Mouse (Mus musculus) MEL (cell line): ENCODE results near the gene Casp1. TPM values are rescaled to one million over a fixed set of nuclear protein-coding genes. Genes with fewer than 3 reads are reported as not detected.

Source experiments
- DNase-seq: peaks from one replicate; pipeline ENCODE4 v3.0.0; 2011; ENCODE audit warnings: low read depth, low spot score
- H3K27ac ChIP-seq: 2 replicates; pipeline ENCODE4 v1.5.1; 2012; ENCODE audit warnings: low read depth, mild to moderate bottlenecking, control low read depth, low read length, moderate library complexity; ENCODE audit not compliant: control insufficient read depth
- H3K27me3 ChIP-seq, 2 experiments: fragments of 150-350 bp in 1 of 2; sonication (generic) in 1 of 2; 2 replicates each; pipeline ENCODE4 v1.6.1; 2012; ENCODE audit warnings: low read length in 2 of 2, mild to moderate bottlenecking in 2 of 2, improper control_type of control experiment in 1 of 2, moderate library complexity in 1 of 2; ENCODE audit not compliant: insufficient read depth in 2 of 2, control insufficient read depth in 1 of 2
- H3K36me3 ChIP-seq, 2 experiments: 2 replicates each; pipeline ENCODE4 v1.6.1; 2012 to 2014; ENCODE audit warnings: low read length in 2 of 2, improper control_type of control experiment in 1 of 2, inconsistent platforms in 1 of 2, mild to moderate bottlenecking in 1 of 2; ENCODE audit not compliant: insufficient read depth in 2 of 2, control insufficient read depth in 1 of 2
- H3K4me1 ChIP-seq, 2 experiments: fragments of 150-350 bp in 1 of 2; sonication (generic) in 1 of 2; 2 replicates each; pipeline ENCODE4 v1.6.1; 2012; ENCODE audit warnings: low read length in 2 of 2, improper control_type of control experiment in 1 of 2, mild to moderate bottlenecking in 1 of 2; ENCODE audit not compliant: insufficient read depth in 2 of 2, control insufficient read depth in 1 of 2
- H3K4me3 ChIP-seq, 2 experiments: fragments of 150-350 bp in 1 of 2; sonication (generic) in 1 of 2; 2 replicates each; pipeline ENCODE4 v1.5.1; 2012; ENCODE audit warnings: low read depth in 2 of 2, low read length in 2 of 2, mild to moderate bottlenecking in 2 of 2, moderate library complexity in 2 of 2, control low read depth in 1 of 2, improper control_type of control experiment in 1 of 2; ENCODE audit not compliant: control insufficient read depth in 1 of 2, insufficient read depth in 1 of 2
- H3K79me2 ChIP-seq: 2 replicates; pipeline ENCODE4 v1.6.1; 2012; ENCODE audit warnings: mild to moderate bottlenecking, low read length, moderate library complexity; ENCODE audit not compliant: control insufficient read depth, poor library complexity, insufficient read depth
- H3K9ac ChIP-seq: 2 replicates; pipeline ENCODE4 v1.6.1; 2012; ENCODE audit warnings: low read depth, mild to moderate bottlenecking, control low read depth, low read length, moderate library complexity; ENCODE audit not compliant: control insufficient read depth, poor library complexity, severe bottlenecking
- H3K9me3 ChIP-seq: fragments of 150-350 bp; sonication (generic); replicated peaks from 2 replicates; pipeline ENCODE4 v1.6.1; 2012; ENCODE audit warnings: mild to moderate bottlenecking, low read length, improper control_type of control experiment, moderate library complexity; ENCODE audit not compliant: insufficient read depth
- GABPA ChIP-seq: IDR thresholded peaks from 2 replicates; pipeline ENCODE4 v1.6.1; 2012; ENCODE audit warnings: low read depth, mild to moderate bottlenecking, inconsistent platforms, low read length, improper control_type of control experiment, moderate library complexity
- GATA1 ChIP-seq: IDR thresholded peaks from 2 replicates; pipeline ENCODE4 v1.6.1; 2011; ENCODE audit warnings: low read depth, low read length, improper control_type of control experiment
- HCFC1 ChIP-seq: IDR thresholded peaks from 2 replicates; pipeline ENCODE4 v1.6.1; 2012; ENCODE audit warnings: low read depth, mild to moderate bottlenecking, inconsistent platforms, low read length, improper control_type of control experiment, moderate library complexity
- JUND ChIP-seq: IDR thresholded peaks from 2 replicates; pipeline ENCODE4 v1.6.1; 2011; ENCODE audit warnings: low read depth, mild to moderate bottlenecking, improper control_type of control experiment, low read length
- MAFK ChIP-seq: IDR thresholded peaks from 2 replicates; pipeline ENCODE4 v1.6.1; 2011; ENCODE audit warnings: low read depth, mild to moderate bottlenecking, low read length, improper control_type of control experiment, borderline replicate concordance
- MXI1 ChIP-seq: IDR thresholded peaks from 2 replicates; pipeline ENCODE4 v1.6.1; 2011; ENCODE audit warnings: mild to moderate bottlenecking, low read depth, low read length, improper control_type of control experiment
- MYB ChIP-seq: IDR thresholded peaks from 2 replicates; pipeline ENCODE4 v1.6.1; 2011; ENCODE audit warnings: mild to moderate bottlenecking, low read depth, low read length, improper control_type of control experiment
- NRF1 ChIP-seq: IDR thresholded peaks from 2 replicates; pipeline ENCODE4 v1.6.1; 2014; ENCODE audit warnings: low read depth, mild to moderate bottlenecking, inconsistent platforms, low read length, improper control_type of control experiment, moderate library complexity; ENCODE audit not compliant: poor library complexity, insufficient read depth, severe bottlenecking
- POLR2AphosphoS2 ChIP-seq: IDR thresholded peaks from 2 replicates; pipeline ENCODE4 v1.6.1; 2011; ENCODE audit warnings: low read length, improper control_type of control experiment
- SIN3A ChIP-seq: IDR thresholded peaks from 2 replicates; pipeline ENCODE4 v1.6.1; 2012; ENCODE audit warnings: low read length, improper control_type of control experiment, inconsistent platforms
- ZKSCAN1 ChIP-seq: IDR thresholded peaks from 2 replicates; pipeline ENCODE4 v1.6.1; 2012; ENCODE audit warnings: low read depth, mild to moderate bottlenecking, inconsistent platforms, low read length, improper control_type of control experiment, moderate library complexity
- ZNF384 ChIP-seq: IDR thresholded peaks from 2 replicates; pipeline ENCODE4 v1.6.1; 2012; ENCODE audit warnings: low read depth, mild to moderate bottlenecking, inconsistent platforms, low read length, improper control_type of control experiment
- polyA plus RNA-seq, 2 experiments: library from polyadenylated mRNA; stranded (reverse) in 1 of 2; unstranded in 1 of 2; fragments of >175 nt in 1 of 2; fragments of >200 nt in 1 of 2; gene quantifications; 2 replicates each; pipeline versions ENCODE4 v1.2.1 to v1.2.4; 2012; ENCODE audit warnings: low replicate concordance in 2 of 2, low read depth in 1 of 2; ENCODE audit not compliant: insufficient read length in 2 of 2, insufficient read depth in 1 of 2, missing spikeins in 1 of 2
- total RNA-seq: library from RNA; depleted of rRNA; stranded (reverse); fragments of 300-350 nt; gene quantifications from 2 replicates; pipeline ENCODE4 v1.2.3, GENCODE M21; 2012

Gene Casp1
- total and polyA plus RNA-seq, 3 experiments, result 0.17 to 0.73 TPM; not detected in 1

- TF ChIP-seq NRF1 (no peak), ZNF384 (peak; percentile 71; the same call in 1 of the 2 replicates), JUND (no peak), MYB (no peak), GATA1 (no peak)
- H3K36me3 ChIP-seq, result no peaks in the 10 kb centered on the region
- DNase-seq, result no peak
These were observed 29.9 kb downstream of the Casp1 start for GRCm38 (mm10) chr9:5328204-5328603.

GRCm38 (mm10) chr9:5332441-5332840, 34.1 kb downstream of the Casp1 start:
- no peak overlapping the region for H3K9ac ChIP-seq
- no peak overlapping the region for H3K27ac ChIP-seq
- no peaks in the 10 kb centered on the region for H3K36me3 ChIP-seq
- no peak for DNase-seq
- H3K4me1 ChIP-seq, result no peaks in the 10 kb centered on the region
- no peak for TF ChIP-seq MAFK
- TF ChIP-seq POLR2AphosphoS2, result no peak
- TF ChIP-seq, all 39 proteins: peak for 0
- Histone ChIP-seq H3K27me3 (no peaks in the 10 kb centered on the region), H3K79me2 (no peaks in the 10 kb centered on the region), H3K9me3 (no peaks in the 10 kb centered on the region), H3K4me3 (no peak overlapping the region)

More at GRCm38 (mm10) chr9:5328204-5328603, 29.9 kb downstream of the Casp1 start:
- Histone ChIP-seq H3K27ac (no peak overlapping the region), H3K4me1 (no peaks in the 10 kb centered on the region), H3K79me2 (no peaks in the 10 kb centered on the region), H3K4me3 (no peak overlapping the region), H3K27me3 (no peaks in the 10 kb centered on the region), H3K9me3 (no peaks in the 10 kb centered on the region), H3K9ac (no peak overlapping the region)

GRCm38 (mm10) chr9:5333422-5333821, 35.1 kb downstream of the Casp1 start:
- Histone ChIP-seq H3K27ac (no peak overlapping the region), H3K4me3 (no peak overlapping the region), H3K4me1 (no peaks in the 10 kb centered on the region), H3K36me3 (no peaks in the 10 kb centered on the region), H3K9ac (no peak overlapping the region), H3K9me3 (no peaks in the 10 kb centered on the region), H3K27me3 (no peaks in the 10 kb centered on the region), H3K79me2 (no peaks in the 10 kb centered on the region)
- no peak for TF ChIP-seq HCFC1
- no peak for TF ChIP-seq SIN3A
- no peak for TF ChIP-seq JUND
- no peak for TF ChIP-seq ZKSCAN1
- TF ChIP-seq MXI1, result no peak
- TF ChIP-seq GABPA, result no peak
- peak; percentile 19 for DNase-seq
